Mouse (Mus musculus) heart, adult 11 months (tissue): ENCODE data around the gene Ctbp2.

Source experiments
- DNase-seq: peaks from one replicate; pipeline ENCODE4 v3.0.0; 2022

Gene Ctbp2

GRCm38 (mm10) chr7:133083936-133084614, 40.1 kb downstream of the Ctbp2 start:
- DNase-seq, result peak; percentile 93

DNA sequence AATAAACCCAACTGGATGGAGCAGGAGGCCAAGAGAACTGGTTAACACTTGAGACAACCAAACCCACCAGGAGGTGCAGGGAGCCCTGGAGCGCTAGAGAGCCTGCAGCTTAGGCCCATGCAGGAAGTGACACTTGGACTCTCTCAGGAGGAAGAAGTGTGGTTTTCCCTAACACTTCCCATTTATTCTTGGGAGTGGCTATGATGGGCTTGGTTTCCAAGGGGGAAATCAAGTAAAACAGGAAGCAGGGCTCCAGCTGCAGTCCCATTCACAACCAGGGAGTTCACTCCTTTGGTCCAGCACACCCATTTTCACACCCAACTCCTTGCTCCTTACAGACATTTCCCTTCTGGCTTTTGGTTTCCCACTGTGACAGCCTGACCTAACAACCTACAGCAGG, 45.2 kb downstream of the Ctbp2 start:
- peak; percentile 95 for DNase-seq

DNA sequence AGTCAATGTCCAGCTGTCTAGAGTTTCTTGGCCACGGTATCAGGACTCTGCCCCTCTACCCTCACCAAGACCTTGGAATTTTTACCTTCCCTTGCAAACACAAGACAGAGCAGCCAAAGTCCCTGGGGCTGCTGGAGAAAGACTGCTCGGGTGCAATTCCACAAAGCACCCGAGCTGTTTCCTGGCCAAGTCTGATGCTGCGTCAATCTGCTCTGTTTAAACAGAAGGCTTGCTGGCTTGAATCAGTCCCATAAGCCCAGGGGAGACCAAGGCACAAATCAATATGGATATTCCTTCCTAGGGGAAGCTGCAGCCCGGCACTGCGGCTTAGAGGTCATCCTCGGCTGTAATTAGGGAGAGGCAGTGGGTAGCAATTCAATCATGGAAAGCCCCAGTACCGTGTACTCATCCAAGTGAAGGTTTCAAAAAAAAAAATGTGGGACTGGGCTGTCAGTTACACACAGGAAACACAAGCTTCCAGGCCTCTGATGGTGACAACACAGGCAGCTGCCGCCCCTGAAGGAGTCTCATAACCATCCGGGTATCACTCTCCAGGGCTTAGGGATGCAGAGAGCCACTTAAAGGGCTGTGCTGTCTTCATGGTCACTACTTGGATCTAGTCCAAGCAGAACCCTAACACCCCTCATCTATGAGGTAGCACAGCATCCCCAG, 49.6 kb downstream of the Ctbp2 start:
- DNase-seq, result peak; percentile 94

- no peak for DNase-seq
Observed at GRCm38 (mm10) chr7:133073147-133073651, 51.0 kb downstream of the Ctbp2 start.

- no peak for DNase-seq
Observed at GRCm38 (mm10) chr7:133072535-133072934, 51.6 kb downstream of the Ctbp2 start.

GRCm38 (mm10) chr7:133067321-133067841, 56.8 kb downstream of the Ctbp2 start:
- DNase-seq, result peak; percentile 97

DNA sequence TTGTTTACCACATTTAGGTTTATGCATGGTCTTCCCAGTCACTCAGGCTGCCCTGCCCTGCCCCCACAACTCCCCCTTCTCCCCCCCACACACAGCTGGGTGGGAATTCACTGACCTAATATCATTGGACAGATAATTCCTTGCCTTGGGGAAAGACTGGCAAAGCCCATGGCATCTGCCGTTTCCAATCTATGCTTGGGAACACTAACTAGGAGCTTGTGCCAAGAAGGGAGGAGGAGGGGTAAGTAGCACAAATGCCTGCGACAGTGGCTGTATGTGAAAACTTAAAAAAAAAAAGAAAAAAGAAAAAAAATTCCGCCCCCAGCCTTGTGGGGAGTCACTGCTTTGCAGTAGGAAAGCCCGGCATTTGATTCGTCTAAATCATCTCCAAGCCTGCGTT, 57.4 kb downstream of the Ctbp2 start:
- peak; percentile 94 for DNase-seq

DNA sequence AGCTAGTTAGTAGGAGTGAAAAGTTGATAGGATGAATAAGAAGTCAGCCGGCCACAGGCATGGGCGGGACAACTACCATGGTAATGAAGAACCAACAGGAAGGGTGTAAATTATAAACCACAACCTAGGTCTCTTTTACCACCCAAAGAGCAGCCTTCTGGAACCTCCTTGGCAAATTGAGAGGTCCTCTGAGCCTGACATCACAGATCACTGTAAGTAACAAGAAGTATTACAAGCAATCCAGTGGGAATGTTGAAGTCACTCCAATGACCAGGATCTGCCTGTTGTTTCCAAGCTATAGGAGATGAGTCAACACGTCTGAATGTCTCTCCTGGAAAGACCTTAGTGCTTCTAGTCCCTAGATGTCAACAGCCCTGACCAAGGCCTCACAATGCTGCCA, 62.1 kb downstream of the Ctbp2 start:
- DNase-seq, result no peak

DNA sequence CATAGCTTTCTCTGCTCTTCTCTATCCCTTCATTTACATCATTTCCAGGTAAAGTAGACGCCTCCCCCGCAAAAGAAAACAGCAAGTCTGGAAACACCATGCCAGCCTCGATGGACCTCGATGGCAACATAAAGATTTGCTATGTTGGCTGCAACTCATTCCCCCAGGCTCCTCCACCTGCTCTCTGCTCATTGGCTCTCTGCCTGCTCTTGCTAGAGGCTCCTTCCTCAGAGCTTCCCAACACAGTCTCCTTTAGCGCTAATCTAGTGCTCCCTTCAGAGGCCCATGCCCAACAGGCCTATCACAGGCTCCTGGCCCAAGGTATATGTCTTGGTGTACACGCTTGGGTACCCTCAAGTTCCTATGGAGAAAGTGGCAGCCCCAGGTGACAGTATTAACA, 64.0 kb downstream of the Ctbp2 start:
- DNase-seq, result no peak

DNA sequence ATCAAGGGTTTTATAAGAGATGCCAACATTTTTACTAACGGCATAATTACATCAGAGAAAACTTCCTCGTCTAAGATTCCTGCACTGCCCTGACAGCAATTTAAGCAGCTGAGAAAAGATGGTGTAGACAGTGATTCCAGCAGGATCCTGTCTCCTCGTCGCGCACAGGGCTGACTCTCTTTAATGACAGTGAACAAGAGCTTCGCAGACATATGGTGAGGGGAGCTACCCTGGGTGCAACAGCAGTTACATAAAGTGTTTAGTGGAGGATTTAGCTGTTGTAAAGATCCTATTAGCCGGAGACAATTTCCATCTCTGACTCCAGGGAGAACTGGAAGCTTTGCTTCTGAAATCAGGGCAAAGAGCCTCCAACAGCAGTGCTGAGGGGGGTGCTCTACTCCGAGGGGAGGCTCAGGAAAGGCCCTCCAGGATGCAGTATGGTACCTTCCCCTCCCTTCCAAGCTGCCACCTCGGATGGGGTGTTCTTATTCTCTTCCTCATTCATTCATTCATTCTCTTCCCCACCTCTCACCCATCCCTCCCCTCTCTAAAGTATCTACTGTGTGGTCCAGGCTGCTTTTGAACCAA, 64.5 kb downstream of the Ctbp2 start:
- no peak for DNase-seq

DNA sequence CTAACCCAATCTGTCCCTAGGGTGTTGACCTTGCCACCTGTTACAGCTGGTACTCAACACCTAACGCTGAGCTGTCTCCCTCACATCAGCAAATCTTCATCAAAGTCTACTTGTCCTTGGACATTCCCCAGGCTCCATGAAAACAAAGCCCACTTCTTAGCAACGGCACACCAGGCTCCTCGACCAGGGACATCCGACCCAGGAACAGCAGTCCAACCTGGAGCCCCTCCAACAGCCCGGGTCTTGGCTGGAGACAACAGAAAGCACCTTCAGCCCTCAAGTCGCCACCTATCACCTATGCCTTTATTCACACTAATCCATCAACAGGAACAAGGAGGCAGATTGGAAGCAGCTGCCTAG, 65.0 kb downstream of the Ctbp2 start:
- DNase-seq, result peak; percentile 94

DNA sequence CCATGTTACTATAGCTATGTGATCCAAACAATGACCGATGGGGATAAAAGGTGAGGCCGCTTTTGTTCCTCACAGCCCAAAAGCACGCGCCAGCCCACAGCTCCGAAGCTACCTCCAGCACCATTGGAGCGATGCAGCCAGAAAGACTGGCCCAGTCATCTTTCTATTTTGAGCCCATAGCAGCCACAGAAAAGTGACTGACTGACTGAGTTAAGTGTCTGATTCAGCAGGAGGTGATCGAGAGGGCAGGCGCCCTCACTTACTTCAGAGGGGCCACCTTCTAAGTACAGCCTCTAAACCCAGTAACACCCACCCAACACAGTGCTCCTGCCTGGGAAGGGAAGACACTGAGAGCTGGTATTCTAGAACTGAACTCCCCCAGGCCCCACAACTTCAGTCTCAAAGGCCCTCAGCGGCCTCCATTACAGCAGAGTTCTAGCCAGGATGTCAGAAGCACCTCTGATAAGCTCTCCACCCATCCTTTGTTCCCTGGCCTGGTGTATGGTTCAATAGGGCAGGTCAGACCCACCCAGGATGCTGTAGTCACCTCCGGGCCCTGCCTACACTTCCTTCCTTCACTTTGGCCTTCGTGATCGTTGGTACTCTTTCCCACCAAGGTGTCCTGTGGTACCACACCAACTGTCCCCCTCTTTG, 65.5 kb downstream of the Ctbp2 start:
- peak; percentile 94 for DNase-seq

DNA sequence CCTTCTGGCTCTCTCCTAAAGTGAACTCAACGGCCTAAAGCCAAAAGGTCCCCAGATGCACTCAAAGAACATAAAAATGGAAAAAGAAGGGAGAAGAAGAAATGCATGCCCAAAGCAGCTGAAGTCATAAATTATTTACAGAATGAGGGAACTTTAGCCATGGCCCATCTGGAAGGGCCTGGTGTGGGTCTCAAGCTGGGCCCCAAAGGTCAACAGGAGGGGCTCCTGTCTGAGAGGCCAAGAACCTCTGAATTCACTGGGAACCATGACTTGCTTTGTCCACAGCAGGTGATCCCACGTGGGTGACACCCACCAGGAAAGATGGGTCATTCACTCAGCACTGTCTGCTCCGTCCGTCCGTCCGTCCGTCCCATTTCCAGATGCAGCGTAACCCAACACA, 67.2 kb downstream of the Ctbp2 start:
- DNase-seq, result no peak

DNA sequence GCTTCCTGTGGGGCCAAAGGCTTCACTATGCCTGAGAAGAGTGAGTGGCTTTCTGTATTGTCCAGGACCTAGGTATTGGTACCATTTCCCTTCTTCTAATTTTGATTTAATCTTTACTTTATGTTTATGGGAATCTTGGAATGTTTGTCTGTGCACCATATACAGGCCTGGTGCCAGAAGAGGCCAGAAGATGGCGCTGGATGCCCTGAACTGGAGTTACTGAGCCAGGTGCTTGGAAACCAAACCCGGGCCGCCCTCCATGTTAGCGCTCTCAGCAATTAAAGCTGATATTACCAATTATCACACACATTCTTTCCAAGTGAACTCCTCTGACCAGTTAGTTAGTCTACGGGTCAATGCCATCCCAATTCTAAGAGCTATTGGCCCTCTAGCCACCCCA, 69.7 kb downstream of the Ctbp2 start:
- DNase-seq, result no peak

GRCm38 (mm10) chr7:133053757-133054156, 70.4 kb downstream of the Ctbp2 start:
- DNase-seq, result no peak

DNA sequence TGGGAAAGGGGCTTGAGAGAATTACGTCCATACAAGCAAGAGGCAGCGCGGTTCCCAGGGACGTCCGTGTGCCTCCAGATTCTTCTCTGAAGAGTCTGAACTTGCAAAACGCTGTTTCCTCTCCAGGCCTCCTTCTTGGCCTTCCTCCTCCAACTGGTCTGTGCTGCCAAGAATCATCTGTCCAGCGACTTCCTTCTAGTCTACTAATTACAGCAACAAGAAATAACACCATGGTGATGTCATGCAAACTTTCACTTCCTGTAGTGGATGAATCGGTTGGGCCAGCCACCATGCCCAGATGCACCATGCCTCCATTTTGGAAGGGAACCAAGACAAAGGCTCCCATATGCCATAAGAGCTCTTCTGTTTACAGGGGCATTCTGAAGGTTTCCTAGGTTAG, 71.3 kb downstream of the Ctbp2 start:
- peak; percentile 98 for DNase-seq

DNA sequence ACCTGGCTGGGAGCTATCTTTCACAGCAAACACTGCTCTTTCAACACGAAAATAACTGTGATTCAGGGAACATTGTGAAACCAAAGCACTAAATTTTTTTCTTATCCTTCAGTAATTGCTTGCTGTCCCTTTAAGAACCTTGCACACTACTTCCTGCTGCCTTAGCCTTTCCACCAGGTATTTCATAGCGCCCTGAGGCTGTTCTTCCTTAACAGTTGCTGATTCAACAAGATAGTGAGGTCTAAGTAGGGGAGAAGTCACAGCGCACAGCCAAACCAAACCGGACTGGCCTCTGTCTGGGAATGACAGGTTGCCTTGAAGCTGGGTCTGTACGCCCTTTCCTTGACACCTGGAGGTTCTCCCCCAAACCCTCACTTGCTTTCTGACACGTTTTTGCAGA, 73.5 kb downstream of the Ctbp2 start:
- no peak for DNase-seq

- DNase-seq, result peak; percentile 96
Observed at GRCm38 (mm10) chr7:133048085-133048630, 76.0 kb downstream of the Ctbp2 start.

GRCm38 (mm10) chr7:133047287-133047686, 76.9 kb downstream of the Ctbp2 start:
- peak; percentile 98 for DNase-seq

GRCm38 (mm10) chr7:133044721-133045120, 79.4 kb downstream of the Ctbp2 start:
- DNase-seq, result no peak

DNA sequence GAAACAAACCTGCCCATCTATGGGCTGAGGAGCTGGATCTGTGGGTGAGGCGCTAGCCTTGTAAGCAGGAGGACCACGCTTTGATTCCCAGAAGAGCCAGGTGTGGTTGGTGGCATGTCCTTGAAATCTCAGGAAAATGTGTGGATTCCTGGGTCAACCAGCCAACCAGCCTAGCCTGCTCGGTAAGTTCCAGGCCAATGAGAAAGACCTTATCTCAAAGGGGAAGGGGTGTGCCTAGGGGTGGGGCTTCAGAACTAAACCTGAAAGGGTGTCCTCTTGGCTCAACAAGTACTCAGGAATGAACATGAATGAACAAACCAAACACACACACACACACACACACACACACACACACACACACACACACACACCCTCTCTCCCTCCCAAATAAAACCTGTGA, 82.4 kb downstream of the Ctbp2 start:
- no peak for DNase-seq

- peak; percentile 93 for DNase-seq
Observed at GRCm38 (mm10) chr7:133040688-133041345, 83.3 kb downstream of the Ctbp2 start.
